Mouse (Mus musculus) urinary bladder, postnatal 25 days (tissue): ENCODE measurements around the gene Ifit3.
"Not testable (repeated sequence)": the region's sequence is repeated elsewhere in the genome, so short reads cannot be mapped to it uniquely, and the experiment has no call there.

Experiments
- DNase-seq: peaks from one replicate; pipeline ENCODE4 v3.0.0; 2022; ENCODE audit warnings: low spot score

Gene Ifit3

GRCm38 (mm10) chr19:34588959-34589358, 5.6 kb downstream of the Ifit3 start:
- DNase-seq = no peak

GRCm38 (mm10) chr19:34593456-34593855, 10.1 kb downstream of the Ifit3 start:
- DNase-seq = no peak

GRCm38 (mm10) chr19:34594523-34594922, 11.2 kb downstream of the Ifit3 start:
- DNase-seq = not testable (repeated sequence)

- no peak for DNase-seq
Measured at GRCm38 (mm10) chr19:34596811-34597210, 13.5 kb downstream of the Ifit3 start.

- DNase-seq = no peak
Measured at GRCm38 (mm10) chr19:34598341-34598740, 15.0 kb downstream of the Ifit3 start.

- not testable (repeated sequence) for DNase-seq
Measured at GRCm38 (mm10) chr19:34599250-34599649, 15.9 kb downstream of the Ifit3 start.

- DNase-seq = not testable (repeated sequence)
Measured at GRCm38 (mm10) chr19:34601888-34602287, 18.6 kb downstream of the Ifit3 start, which contains the start of gene Ifit1bl1. Gene Ifit1bl1 (minus strand): TSS chr19:34601956.

- DNase-seq = no peak
Measured at GRCm38 (mm10) chr19:34605472-34605871, 22.1 kb downstream of the Ifit3 start.

GRCm38 (mm10) chr19:34607237-34608051, 24.1 kb downstream of the Ifit3 start, which contains the start of gene Ifit3b:
Gene Ifit3b (plus strand): TSS chr19:34607970.
- not testable (repeated sequence) for DNase-seq

GRCm38 (mm10) chr19:34610118-34610517, 26.8 kb downstream of the Ifit3 start:
- DNase-seq = not testable (repeated sequence)

GRCm38 (mm10) chr19:34612243-34613001, 29.1 kb downstream of the Ifit3 start:
- DNase-seq = not testable (repeated sequence)

- no peak for DNase-seq
Measured at GRCm38 (mm10) chr19:34620871-34621270, 37.5 kb downstream of the Ifit3 start.

- no peak for DNase-seq
Measured at GRCm38 (mm10) chr19:34623781-34624180, 40.5 kb downstream of the Ifit3 start.

- DNase-seq = no peak
Measured at GRCm38 (mm10) chr19:34624663-34625062, 41.3 kb downstream of the Ifit3 start.

GRCm38 (mm10) chr19:34627496-34627895, 44.2 kb downstream of the Ifit3 start:
- no peak for DNase-seq

GRCm38 (mm10) chr19:34631487-34631886, 48.2 kb downstream of the Ifit3 start:
- DNase-seq = no peak

- no peak for DNase-seq
Measured at GRCm38 (mm10) chr19:34633484-34633883, 50.2 kb downstream of the Ifit3 start.

GRCm38 (mm10) chr19:34636933-34637557, 53.7 kb downstream of the Ifit3 start:
- DNase-seq = peak; percentile 41
